Mouse (Mus musculus) embryonic facial prominence, embryonic 12.5 days (tissue): ENCODE data around the gene Gm28372. TPM values are rescaled to one million over a fixed set of nuclear protein-coding genes. Genes with fewer than 3 reads are reported as not detected.

ENCODE experiments used
- ATAC-seq: fragments of 200-750 bp; cut with Nextera tagmentation; 2 replicates; pipeline ENCODE4 v1.8.0; 2017; ENCODE audit not compliant: insufficient number of reproducible peaks, insufficient read depth, low FRiP score, low TSS enrichment
- H3K27ac ChIP-seq: fragments of 300-500 bp; sonication (generic); 2 replicates; pipeline ENCODE4 v1.5.1; 2016; ENCODE audit warnings: mild to moderate bottlenecking
- H3K27me3 ChIP-seq: fragments of 300-500 bp; sonication (generic); 2 replicates; pipeline ENCODE4 v1.6.1; 2016; ENCODE audit warnings: mild to moderate bottlenecking, moderate library complexity
- H3K36me3 ChIP-seq: fragments of 300-500 bp; sonication (generic); 2 replicates; pipeline ENCODE4 v1.6.1; 2016; ENCODE audit warnings: mild to moderate bottlenecking
- H3K4me1 ChIP-seq: fragments of 300-500 bp; sonication (generic); 2 replicates; pipeline ENCODE4 v1.6.1; 2016
- H3K4me2 ChIP-seq: fragments of 300-500 bp; sonication (generic); replicated peaks from 2 replicates; pipeline ENCODE4 v1.6.1; 2016; ENCODE audit warnings: mild to moderate bottlenecking, moderate library complexity
- H3K4me3 ChIP-seq: fragments of 300-500 bp; sonication (generic); 2 replicates; pipeline ENCODE4 v1.5.1; 2016; ENCODE audit warnings: mild to moderate bottlenecking
- H3K9ac ChIP-seq: fragments of 300-500 bp; sonication (generic); 2 replicates; pipeline ENCODE4 v1.6.1; 2016; ENCODE audit warnings: mild to moderate bottlenecking, moderate library complexity
- H3K9me3 ChIP-seq: fragments of 300-500 bp; sonication (generic); 2 replicates; pipeline ENCODE4 v1.6.1; 2016; ENCODE audit warnings: mild to moderate bottlenecking, moderate library complexity
- WGBS: fragments of 180-500 bp; shearing (Covaris S2); methylation state at CpG from one replicate; pipeline ENCODE4 v1.1.7; 2016; 5-methylcytosine and 5-hydroxymethylcytosine counted together
- polyA plus RNA-seq: library from polyadenylated mRNA; unstranded; fragments of >200 nt; fragmentation: Nextera tagmentation; extraction: Ambion mirVana; gene quantifications from 2 replicates; pipeline ENCODE4 v1.2.1, GENCODE M21; 2016

Gm28372 gene
- polyA plus RNA-seq, 1 experiment from 2014 or later = not detected

GRCm38 (mm10) chr2:130439840-130440480, 34.9 kb downstream of the Gm28372 start:
- 81% methylated on average over 4 of the region's 4 CpGs for WGBS
- Histone ChIP-seq H3K9me3 (no peaks in the 10 kb centered on the region), H3K27me3 (no peaks in the 10 kb centered on the region), H3K36me3 (peaks cover 75% of the 10 kb centered on the region), H3K4me2 (no peak overlapping the region), H3K4me3 (no peak overlapping the region), H3K9ac (no peak overlapping the region), H3K27ac (no peak overlapping the region), H3K4me1 (no peaks in the 10 kb centered on the region)
- no peak; the same call in 1 of the 2 replicates for ATAC-seq

DNA sequence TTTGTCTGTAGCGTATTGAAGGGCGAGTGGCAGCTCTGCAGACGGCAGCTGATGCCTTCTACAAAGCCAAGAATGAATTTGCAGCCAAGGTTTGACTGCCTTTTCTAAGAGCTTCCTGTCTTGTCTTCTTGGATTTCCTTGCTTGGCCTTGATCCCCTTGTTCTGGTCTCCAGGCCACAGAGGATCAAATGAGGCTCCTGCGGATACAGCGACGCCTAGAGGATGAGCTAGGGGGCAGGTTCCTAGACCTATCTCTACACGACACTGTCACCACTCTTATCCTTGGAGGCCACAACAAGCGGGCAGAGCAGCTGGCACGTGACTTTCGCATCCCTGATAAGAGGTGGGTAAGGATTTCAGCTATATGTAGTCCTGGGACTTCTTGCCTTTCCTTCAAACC, 37.1 kb downstream of the Gm28372 start:
- H3K27ac ChIP-seq = no peak overlapping the region
- no peaks in the 10 kb centered on the region for H3K4me1 ChIP-seq
- ATAC-seq = no peak
- no peak overlapping the region for H3K9ac ChIP-seq
- peaks cover 71% of the 10 kb centered on the region for H3K36me3 ChIP-seq
- H3K9me3 ChIP-seq = no peaks in the 10 kb centered on the region
- H3K4me2 ChIP-seq = no peak overlapping the region
- H3K27me3 ChIP-seq = no peaks in the 10 kb centered on the region
- 87% methylated on average over 10 of the region's 10 CpGs for WGBS
- H3K4me3 ChIP-seq = no peak overlapping the region

- no peaks in the 10 kb centered on the region for H3K27me3 ChIP-seq
- H3K9me3 ChIP-seq = no peaks in the 10 kb centered on the region
- H3K4me1 ChIP-seq = peaks cover 14% of the 10 kb centered on the region
- H3K27ac ChIP-seq = no peak overlapping the region
- peaks cover 11% of the 10 kb centered on the region for H3K36me3 ChIP-seq
- no peak overlapping the region for H3K9ac ChIP-seq
- H3K4me2 ChIP-seq = no peak overlapping the region
- no peak overlapping the region for H3K4me3 ChIP-seq
- no peak for ATAC-seq
These were observed 43.4 kb downstream of the Gm28372 start for GRCm38 (mm10) chr2:130448449-130448848.

GRCm38 (mm10) chr2:130449021-130449793, 44.2 kb downstream of the Gm28372 start:
- ATAC-seq = peak; percentile 2; the same call in 1 of the 2 replicates
- H3K4me2 ChIP-seq = peak overlapping the region; percentile 78
- H3K4me3 ChIP-seq = peak overlapping the region; percentile 84
- 10% methylated on average over 17 of the region's 17 CpGs for WGBS
- no peaks in the 10 kb centered on the region for H3K27me3 ChIP-seq
- H3K36me3 ChIP-seq = peaks cover 3% of the 10 kb centered on the region
- H3K9me3 ChIP-seq = no peaks in the 10 kb centered on the region
- H3K27ac ChIP-seq = no peak overlapping the region
- H3K4me1 ChIP-seq = peaks cover 15% of the 10 kb centered on the region
- H3K9ac ChIP-seq = peak overlapping the region; percentile 90

DNA sequence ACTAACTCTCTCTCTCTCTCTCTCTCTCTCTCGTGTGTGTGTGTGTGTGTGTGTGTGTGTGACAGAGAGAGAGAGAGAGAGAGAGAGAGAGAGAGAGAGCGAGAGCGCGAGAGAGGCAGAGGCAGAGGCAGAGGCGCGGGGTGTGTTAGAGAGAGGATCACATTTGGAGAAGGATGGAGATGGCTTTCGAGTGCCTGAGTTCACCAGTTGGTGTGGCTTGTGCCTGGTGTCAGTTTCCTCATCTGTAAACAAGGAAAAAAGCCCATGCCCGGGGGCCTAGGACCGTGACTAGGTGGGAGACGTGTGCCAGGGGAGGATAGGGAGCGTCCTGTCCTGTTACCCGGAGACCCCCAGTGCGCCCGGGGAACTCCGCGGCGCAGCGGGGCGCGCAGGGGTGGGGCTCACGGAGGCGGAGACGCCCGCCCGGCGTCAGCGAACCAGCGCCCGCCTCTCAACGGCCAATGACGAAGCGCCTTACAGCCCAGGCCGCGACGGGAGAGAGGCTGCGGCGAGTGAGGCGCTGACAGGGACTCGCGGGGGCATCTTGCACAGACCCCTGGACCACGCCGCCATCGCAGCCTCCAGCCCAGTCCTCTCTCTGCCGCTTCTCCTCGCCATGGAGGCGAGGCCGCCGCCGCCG, 44.9 kb downstream of the Gm28372 start, which contains the start of gene Ptpra:
Gene Ptpra (plus strand): TSS at position 485 of the 640 bp plus-strand sequence.
- H3K4me3 ChIP-seq = peak within 1 kb of the TSS; percentile 84
- WGBS = under 1% methylated on average over 47 of the region's 50 CpGs

DNA sequence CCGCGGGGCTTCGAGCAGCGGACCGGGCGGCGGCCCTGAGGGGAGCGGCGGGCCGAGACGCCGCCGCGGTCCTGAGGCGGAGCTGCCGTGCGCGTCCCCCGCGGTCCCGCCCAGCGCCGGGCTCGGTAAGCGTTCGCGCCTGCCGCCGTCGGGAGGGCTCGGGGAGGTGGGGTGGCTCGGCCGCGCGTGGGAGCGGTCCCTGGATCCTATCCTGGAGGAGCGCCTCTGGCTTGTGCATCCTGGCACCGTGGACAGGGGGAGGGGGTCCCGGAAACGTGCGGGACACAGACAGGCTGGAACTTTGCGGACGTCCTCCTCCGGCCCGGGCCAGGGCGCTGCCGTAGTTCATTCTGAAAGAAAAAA, 45.4 kb downstream of the Gm28372 start:
- Histone ChIP-seq H3K4me3 (peak overlapping the region; percentile 84), H3K4me2 (peak overlapping the region; percentile 78), H3K9me3 (no peaks in the 10 kb centered on the region), H3K36me3 (no peaks in the 10 kb centered on the region), H3K27ac (peak overlapping the region; percentile 79), H3K4me1 (peaks cover 15% of the 10 kb centered on the region), H3K9ac (peak overlapping the region; percentile 90), H3K27me3 (no peaks in the 10 kb centered on the region)
- WGBS = under 1% methylated on average over 37 of the region's 47 CpGs
- peak; percentile 74 for ATAC-seq

More for the DNA sequence above, 44.9 kb downstream of the Gm28372 start, which contains the start of gene Ptpra:
- Histone ChIP-seq H3K9me3 (no peaks in the 10 kb centered on the region), H3K4me1 (peaks cover 15% of the 10 kb centered on the region), H3K36me3 (no peaks in the 10 kb centered on the region), H3K27me3 (no peaks in the 10 kb centered on the region), H3K9ac (peak within 1 kb of the TSS; percentile 90), H3K4me2 (peak within 1 kb of the TSS; percentile 78), H3K27ac (peak within 1 kb of the TSS; percentile 79)
- ATAC-seq = peak; percentile 94

- Histone ChIP-seq H3K4me3 (peak overlapping the region; percentile 84), H3K4me2 (peak overlapping the region; percentile 78), H3K9ac (peak overlapping the region; percentile 90), H3K27me3 (no peaks in the 10 kb centered on the region), H3K9me3 (no peaks in the 10 kb centered on the region), H3K4me1 (peaks cover 15% of the 10 kb centered on the region), H3K27ac (no peak overlapping the region), H3K36me3 (no peaks in the 10 kb centered on the region)
- ATAC-seq = no peak
- WGBS = 73% methylated on average over 14 of the region's 14 CpGs
These were observed 46.2 kb downstream of the Gm28372 start for GRCm38 (mm10) chr2:130451086-130451726.

DNA sequence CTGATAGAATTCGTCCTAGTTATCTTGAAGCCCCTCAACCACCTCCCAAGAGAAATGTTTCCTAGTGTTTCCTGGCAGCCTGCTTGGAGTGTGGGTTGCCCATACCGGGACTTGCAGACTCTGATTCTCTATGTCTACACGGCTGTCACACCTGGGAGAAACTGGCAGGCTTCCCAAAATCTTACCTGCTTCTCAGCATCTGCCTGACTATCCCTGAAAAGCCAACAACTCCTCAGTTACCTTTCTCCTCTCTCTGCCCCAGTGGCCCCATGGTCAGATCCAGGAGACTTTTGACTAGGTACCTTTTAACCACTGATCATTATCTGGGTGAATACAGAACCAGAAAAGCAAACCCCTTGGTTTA, 46.7 kb downstream of the Gm28372 start:
- 71% methylated on average over 3 of the region's 3 CpGs for WGBS
- H3K4me3 ChIP-seq = peak overlapping the region; percentile 84
- H3K9ac ChIP-seq = no peak overlapping the region

DNA sequence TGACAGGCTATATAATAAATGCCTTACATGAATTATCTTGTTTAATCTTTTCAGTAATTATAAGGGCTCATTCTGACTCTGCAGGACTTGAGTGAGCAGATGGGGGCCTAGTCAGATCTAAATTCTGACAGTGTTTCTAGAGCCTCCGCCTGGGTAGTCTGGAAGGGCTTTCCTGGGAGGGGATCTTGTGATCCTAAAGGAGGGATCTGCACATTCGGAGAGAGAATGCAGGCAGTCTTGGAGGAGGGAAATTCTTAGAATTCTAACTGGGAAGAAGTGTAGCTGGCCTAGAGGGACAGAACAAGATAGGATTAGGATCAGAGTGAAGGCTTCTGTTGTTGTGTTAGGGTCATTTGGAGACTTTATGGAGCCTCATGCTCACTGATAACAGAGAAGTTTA, 47.2 kb downstream of the Gm28372 start:
- Histone ChIP-seq H3K36me3 (no peaks in the 10 kb centered on the region), H3K4me3 (no peak overlapping the region), H3K27ac (no peak overlapping the region), H3K4me2 (no peak overlapping the region), H3K9ac (no peak overlapping the region), H3K4me1 (peaks cover 15% of the 10 kb centered on the region), H3K9me3 (no peaks in the 10 kb centered on the region), H3K27me3 (no peaks in the 10 kb centered on the region)
- 62% methylated on average over 2 of the region's 2 CpGs for WGBS
- ATAC-seq = no peak

More for the DNA sequence above, 46.7 kb downstream of the Gm28372 start:
- no peak overlapping the region for H3K27ac ChIP-seq
- no peaks in the 10 kb centered on the region for H3K9me3 ChIP-seq
- H3K27me3 ChIP-seq = no peaks in the 10 kb centered on the region
- H3K4me2 ChIP-seq = peak overlapping the region; percentile 78
- H3K4me1 ChIP-seq = peaks cover 15% of the 10 kb centered on the region
- no peak for ATAC-seq
- H3K36me3 ChIP-seq = no peaks in the 10 kb centered on the region

- no peaks in the 10 kb centered on the region for H3K27me3 ChIP-seq
- H3K4me3 ChIP-seq = no peak overlapping the region
- 77% methylated on average over 6 of the region's 6 CpGs for WGBS
- H3K36me3 ChIP-seq = no peaks in the 10 kb centered on the region
- no peak for ATAC-seq
- H3K4me1 ChIP-seq = peaks cover 15% of the 10 kb centered on the region
- H3K4me2 ChIP-seq = no peak overlapping the region
- no peak overlapping the region for H3K27ac ChIP-seq
- no peak overlapping the region for H3K9ac ChIP-seq
- no peaks in the 10 kb centered on the region for H3K9me3 ChIP-seq
These were observed 48.4 kb downstream of the Gm28372 start for GRCm38 (mm10) chr2:130453421-130453820.

- H3K27ac ChIP-seq = no peak overlapping the region
- H3K9ac ChIP-seq = no peak overlapping the region
- no peak overlapping the region for H3K4me3 ChIP-seq
- peaks cover 15% of the 10 kb centered on the region for H3K4me1 ChIP-seq
- H3K9me3 ChIP-seq = no peaks in the 10 kb centered on the region
- H3K27me3 ChIP-seq = no peaks in the 10 kb centered on the region
- no peak overlapping the region for H3K4me2 ChIP-seq
- no peak for ATAC-seq
- 88% methylated on average over 6 of the region's 6 CpGs for WGBS
- no peaks in the 10 kb centered on the region for H3K36me3 ChIP-seq
These were observed 49.8 kb downstream of the Gm28372 start for GRCm38 (mm10) chr2:130454748-130455370.
